Mouse (Mus musculus): ENCODE measurements around the gene Iqgap3.

- TF ChIP-seq CTCF (IDR thresholded peaks at IDR 0.05; ENCODE audit: low read depth) (no peak), EP300 (optimal IDR thresholded peaks at IDR 0.05) (no peak)
Observed at GRCm38 (mm10) chr3:88164263-88164662, 82.5 kb downstream of the Iqgap3 start.

Measured in stomach, postnatal 0 days (tissue).